Mouse (Mus musculus) adrenal gland, postnatal 14 days (tissue): Measurements from ENCODE around the gene Rnf126. TPM values are rescaled to one million over a fixed set of nuclear protein-coding genes. Genes with fewer than 3 reads are reported as not detected.
A peak's percentile ranks its signal among the peaks of the same experiment; 100 is the strongest.
"Not testable (repeated sequence)": the region's sequence is repeated elsewhere in the genome, so short reads cannot be mapped to it uniquely, and the experiment has no call there.

Source experiments
- DNase-seq: peaks from one replicate; pipeline ENCODE4 v3.0.0; 2021; ENCODE audit warnings: mixed read lengths
- total RNA-seq: library from RNA; stranded (reverse); gene quantifications from 2 replicates; pipeline ENCODE4 v1.2.3, GENCODE M21; 2021

The Rnf126 gene
- total RNA-seq, 1 experiment from 2014 or later: 54.7 TPM

DNA sequence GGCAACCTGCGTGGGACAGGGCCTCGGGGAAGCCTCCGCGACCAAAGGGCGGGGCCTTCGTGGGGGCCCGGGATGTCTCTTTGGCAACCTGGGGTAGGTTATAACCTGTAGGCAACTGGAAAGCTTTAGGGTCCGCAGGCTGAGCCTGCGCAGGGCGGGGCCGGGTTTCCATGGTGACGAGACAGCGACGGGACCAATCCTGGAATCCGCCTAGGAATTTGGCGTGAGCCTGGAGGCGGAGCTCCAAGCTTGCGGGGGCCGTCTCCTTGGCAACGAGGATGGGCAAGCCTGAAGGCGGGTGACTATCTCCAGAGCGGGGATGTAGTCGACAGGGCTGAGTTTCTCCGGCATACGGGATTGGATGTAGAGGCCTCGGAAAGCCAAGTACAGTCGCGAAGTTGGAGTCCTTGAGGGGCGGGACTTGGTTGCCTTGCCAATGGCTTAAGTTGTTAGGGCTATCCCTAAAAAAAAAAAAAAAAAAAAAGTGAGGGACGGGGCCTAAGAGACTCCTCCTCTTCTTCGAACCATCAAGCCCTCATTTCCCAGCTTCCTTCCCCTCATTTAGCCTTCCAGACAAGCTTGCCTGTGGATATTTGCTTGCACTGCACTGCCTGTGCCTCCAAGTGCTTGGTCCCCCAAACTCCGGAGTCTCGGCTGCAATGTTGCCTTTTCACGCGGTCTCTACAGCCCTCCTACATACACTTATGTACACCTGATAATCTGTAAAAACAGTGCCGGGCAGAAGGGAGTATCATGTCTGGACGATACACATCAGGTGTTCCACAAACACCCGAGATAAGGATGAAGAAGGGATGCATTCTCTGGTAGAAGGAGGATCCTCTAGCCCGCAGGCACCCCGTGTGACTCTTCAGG lies 856 bp upstream of the Rnf126 start:
- DNase-seq: peak; percentile 96

GRCm38 (mm10) chr10:79766001-79766507 lies 698 bp downstream of the Rnf126 start:
- no peak for DNase-seq

DNA sequence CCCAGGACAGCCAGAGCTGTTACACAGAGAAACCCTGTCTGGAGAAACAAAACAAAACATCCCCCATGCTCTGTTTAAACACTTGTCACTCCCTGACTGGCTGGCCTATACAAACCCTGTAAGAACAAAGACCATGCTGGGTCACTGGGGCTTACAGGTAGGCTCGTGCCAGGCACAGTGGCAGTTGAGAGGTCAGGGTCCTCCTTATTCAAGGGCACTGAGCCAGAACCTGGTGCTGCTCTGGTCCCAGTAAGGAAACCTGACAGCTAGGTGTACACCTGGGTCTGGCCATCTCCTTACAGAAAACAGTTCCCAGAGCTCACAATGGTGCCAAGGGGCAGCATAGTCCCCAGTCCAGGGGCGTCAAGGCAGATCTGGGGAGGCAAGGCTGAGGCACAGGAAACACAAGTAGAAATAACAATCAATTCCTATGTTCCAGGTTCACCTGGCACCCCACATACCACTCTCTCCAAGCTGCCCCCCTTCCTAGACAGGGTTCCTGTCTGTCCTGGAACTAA lies 1.5 kb downstream of the Rnf126 start:
- DNase-seq: no peak

DNA sequence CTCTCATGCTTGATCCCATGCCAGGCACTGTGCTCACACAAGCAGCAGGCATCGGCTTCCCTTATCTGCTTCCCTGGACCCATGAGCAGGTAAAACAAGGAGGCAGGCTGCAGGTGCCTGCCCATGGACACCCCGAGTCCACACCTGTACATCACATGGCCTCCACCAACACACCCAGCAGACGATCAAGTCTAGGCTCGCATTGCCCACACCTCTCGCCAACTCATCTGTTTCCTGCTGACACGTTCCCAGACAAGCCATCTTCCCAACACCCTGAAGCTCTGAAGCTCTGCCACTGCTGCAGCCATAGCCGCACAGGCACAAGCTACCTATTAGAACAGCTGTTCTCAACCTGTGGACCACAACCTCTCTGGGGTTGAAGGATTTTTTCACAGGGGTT lies 2.5 kb downstream of the Rnf126 start:
- no peak for DNase-seq

- DNase-seq: no peak
These were observed 3.9 kb downstream of the Rnf126 start for GRCm38 (mm10) chr10:79762875-79763274.

GRCm38 (mm10) chr10:79760603-79761143 lies 6.1 kb downstream of the Rnf126 start:
- DNase-seq: peak; percentile 54

GRCm38 (mm10) chr10:79759675-79760074 lies 7.1 kb downstream of the Rnf126 start:
- not testable (repeated sequence) for DNase-seq

DNA sequence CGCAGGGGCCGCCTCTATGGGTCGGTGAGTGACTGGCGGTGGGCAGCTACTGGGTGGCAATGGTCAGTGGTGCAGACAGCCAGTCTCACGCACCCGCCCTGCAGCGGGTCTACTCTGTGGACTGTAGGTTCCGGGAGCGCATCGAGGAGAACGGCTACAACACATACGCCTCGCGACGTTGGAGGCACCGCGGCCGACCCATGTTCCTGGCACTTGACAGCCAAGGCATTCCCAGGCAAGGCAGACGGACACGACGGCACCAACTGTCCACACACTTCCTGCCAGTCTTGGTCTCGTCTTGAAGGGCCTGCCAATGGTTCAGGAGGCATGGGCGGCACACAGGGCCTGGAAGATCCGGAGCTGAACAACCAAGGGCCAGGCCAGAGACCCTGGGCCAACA lies 10.1 kb downstream of the Rnf126 start:
- no peak for DNase-seq

GRCm38 (mm10) chr10:79755854-79756253 lies 10.9 kb downstream of the Rnf126 start:
- no peak for DNase-seq

DNA sequence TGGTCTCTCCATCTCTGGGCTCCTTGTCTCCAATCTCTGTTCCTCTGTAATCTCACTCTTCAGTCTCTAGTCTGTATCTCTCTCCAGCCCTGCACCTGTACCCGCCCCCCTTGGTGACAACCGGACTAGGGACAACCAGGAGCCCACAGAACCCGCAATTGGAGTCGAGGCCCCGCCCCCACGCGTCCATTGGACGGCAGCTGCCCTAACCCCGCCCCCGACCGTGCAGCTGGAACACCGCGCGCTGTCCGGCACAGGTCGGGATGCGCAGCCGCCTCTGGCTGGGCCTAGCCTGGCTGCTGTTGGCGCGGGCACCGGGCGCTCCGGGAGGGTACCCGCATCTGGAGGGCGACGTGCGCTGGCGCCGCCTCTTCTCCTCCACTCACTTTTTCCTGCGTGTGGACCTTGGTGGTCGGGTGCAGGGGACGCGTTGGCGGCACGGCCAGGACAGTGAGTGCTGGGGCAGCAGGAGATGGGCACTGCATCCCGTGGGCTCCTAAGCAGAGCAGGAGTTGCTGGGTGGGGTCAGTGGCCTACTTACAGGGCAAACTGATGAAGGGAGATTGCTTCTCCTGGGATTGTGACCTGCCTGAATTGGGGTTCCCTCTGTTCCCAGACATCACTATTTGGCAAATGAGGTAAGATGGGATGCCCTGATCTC lies 11.8 kb downstream of the Rnf126 start, which contains the start of gene Fgf22:
Fgf22 (plus strand) TSS at position 221 of the 661 bp plus-strand sequence.
- DNase-seq: peak; percentile 90

DNA sequence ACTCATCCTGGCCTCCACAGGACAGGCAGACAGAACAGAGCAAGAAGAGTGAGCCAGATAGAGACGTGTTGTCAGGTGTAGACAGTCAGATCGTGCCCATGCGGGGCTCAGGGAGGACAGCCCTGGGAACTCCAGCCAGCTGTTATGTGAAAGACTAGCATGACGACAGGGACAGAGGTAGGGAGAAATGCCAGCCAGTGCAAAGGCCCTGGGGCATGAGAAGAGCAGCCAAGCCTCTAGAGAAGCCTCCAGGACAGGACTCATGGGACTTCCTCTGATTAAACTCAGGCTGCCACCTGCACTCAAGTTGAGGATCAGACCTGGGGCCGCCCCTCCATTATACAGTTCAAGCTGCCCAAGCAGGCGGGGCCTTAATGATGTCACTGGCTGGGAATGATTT lies 18.3 kb downstream of the Rnf126 start:
- no peak for DNase-seq

DNA sequence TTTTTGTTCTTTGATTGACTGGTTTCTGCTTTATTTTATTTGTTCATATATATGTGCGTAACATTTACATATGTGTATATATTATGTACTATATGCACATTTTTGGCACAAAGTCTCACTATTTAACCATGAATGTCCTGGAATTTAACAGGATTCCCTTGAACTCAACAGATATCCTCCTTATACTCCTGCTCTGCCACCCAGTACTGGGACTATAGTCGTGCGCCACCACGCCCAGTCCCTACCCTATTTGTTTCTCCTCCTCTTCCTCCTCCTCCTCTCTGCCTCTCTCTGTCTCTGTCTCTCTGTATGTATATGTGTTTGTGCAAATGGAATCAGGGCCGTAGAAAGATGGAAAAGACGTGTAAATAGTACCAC lies 20.0 kb downstream of the Rnf126 start:
- DNase-seq: no peak

GRCm38 (mm10) chr10:79745898-79746773 lies 20.6 kb downstream of the Rnf126 start, which contains the start of gene Polrmt:
Gene Polrmt, minus strand, starts transcription at chr10:79746581.
- DNase-seq: peak; percentile 96

- no peak for DNase-seq
These were observed 21.3 kb downstream of the Rnf126 start for GRCm38 (mm10) chr10:79745411-79745810.

DNA sequence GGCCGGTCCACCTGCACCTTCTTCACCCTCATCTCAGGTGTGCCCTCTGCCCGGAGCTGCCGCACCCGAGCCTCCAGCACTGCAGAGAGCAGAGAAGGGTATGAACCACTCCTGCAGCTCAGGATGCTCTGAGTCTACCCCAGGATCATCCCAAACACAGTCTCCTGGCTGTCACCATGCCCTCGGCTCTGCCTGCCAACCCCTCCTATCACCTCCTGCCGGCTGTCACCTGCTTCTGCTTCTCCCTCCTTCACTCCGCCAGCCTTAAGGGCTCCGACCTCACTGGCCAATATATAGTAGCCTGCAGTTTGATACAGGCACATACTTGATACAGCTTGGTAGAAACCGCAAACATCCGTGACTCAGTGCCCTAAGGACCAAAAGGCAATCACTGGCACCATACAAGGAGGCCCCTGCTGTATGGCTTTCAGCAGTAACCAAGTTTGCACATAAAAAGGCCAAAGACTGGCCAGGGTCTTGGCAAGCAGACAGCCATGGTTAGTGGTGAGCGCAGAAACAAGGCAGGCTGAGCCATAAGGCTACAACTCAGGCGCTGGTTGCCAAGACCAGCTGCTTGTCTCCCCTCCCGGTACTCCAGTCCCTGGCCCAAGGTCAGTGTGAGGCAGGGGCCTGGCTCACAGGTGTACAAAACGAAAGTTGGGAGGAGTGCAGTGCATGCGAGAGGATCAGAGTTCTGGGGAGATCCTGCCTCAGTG lies 22.9 kb downstream of the Rnf126 start:
- DNase-seq: no peak

DNA sequence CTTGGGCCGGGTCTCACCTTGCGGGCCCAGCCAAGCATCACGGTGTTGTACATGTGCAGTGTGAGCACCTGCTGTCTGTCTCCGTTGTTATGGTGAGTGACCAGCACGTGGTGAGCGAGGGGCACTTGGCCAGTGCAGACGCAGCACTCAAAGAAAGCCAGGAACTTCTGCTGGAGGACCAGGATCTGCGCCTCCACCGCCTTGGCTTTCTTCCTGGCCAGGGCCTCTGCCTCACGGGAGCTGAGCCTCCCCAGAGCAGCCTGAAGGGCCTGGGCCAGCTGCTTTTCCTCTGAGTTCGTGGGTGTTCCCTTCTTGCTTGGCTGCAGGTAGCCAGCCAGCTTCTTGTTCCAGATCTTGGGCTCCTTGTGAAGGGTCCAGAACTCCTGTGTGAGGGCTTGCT lies 23.6 kb downstream of the Rnf126 start:
- no peak for DNase-seq

DNA sequence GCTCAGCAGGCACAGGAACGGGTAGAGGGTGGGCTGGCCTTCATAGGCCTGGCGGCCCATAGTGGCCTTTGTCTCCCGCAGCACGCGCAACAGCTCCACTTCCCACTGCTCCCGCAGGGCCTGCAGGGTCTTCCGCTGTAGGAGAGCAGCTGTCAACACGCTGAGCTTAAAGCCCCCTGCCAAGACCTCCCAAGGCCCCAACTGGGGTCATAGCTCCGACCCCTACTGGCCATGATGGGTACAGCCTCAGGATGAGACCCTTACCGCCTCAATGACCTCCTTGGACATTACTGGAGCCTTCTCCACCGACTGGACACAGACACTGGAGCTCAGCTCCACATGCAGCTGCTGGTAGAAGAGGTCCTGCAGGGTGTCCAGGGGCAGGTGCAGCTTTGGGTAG lies 25.9 kb downstream of the Rnf126 start:
- DNase-seq: no peak

DNA sequence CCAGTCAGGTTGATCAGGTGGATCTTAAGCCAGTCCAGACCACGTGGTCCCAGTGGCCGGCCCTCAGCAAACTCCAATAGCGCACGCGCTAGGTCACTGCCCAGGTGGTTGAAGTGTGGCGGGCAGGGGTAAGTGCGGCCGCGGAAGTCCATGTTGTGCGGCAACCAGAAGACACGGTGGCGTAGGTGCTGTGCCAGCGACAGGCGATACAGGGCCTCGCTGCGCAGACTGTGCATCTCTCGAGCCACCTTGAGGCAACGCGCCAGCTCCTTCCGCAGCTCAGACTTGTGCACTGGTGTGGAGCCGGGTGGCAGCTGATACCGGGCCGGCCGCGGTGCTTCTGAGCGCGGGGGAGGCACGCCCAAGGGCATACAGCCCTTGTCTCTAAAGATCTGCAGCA lies 27.5 kb downstream of the Rnf126 start:
- DNase-seq: no peak

- no peak for DNase-seq
These were observed 28.5 kb downstream of the Rnf126 start for GRCm38 (mm10) chr10:79738259-79738658.

GRCm38 (mm10) chr10:79736706-79737105 lies 30.0 kb downstream of the Rnf126 start:
- DNase-seq: peak; percentile 49

DNA sequence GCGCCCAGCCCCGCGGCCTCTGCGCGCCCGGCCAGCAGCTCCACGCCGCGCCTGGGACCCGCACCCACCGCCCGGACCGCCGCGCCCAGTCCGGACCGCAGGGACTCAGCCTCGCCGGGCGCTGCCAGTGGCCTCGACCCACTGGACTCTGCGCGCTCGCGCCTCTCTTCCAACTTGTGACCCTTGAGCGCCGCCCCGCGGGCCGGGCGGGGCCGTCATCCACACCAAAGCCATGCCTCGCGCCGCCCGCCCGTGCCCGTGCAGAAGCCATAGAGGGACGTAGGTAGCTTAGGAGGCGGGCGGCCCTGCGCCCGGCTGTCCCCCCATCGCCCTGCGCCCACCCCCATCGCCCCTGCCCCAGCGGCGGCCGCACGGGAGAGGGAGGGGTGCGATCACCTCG lies 31.4 kb downstream of the Rnf126 start:
- peak; percentile 58 for DNase-seq
